Mouse (Mus musculus) ES-CJ7 (cell line): ENCODE measurements around the gene Gm1553.

ENCODE experiments used
- DNase-seq: peaks from one replicate; pipeline ENCODE4 v3.0.0; 2011; ENCODE audit warnings: low read depth, low spot score

Gene Gm1553

DNA sequence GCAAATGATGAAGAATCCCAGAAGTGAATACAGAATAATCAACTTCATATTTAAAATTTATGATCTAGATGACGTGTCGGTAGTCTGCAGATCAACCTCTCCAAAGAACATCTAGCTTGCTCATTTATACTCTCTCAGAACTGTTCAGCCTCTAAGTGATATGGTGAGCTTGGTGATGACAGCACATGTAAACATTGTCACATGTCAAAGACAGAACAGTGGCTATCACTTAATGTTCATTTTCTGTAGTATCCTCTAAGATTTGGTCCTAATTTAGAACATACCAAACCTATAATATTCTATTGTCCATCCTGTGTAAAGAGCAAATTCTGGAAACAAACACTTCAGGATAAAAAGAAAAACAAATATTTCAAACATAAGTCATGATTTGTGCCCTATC lies at the start of gene Gm1553:
Gene Gm1553 (minus strand): TSS at position 101 of the 400 bp plus-strand sequence.
- DNase-seq: no peak
